Mouse (Mus musculus) bone marrow macrophage, adult 2 months (primary cell): Measurements from ENCODE around the gene Gm20518.

ENCODE experiments used
- CTCF ChIP-seq: IDR thresholded peaks from 2 replicates; pipeline ENCODE4 v1.5.1; 2012; ENCODE audit warnings: low read depth, mild to moderate bottlenecking, low read length, moderate library complexity
- POLR2A ChIP-seq: IDR thresholded peaks from 2 replicates; pipeline ENCODE4 v1.6.1; 2012; ENCODE audit warnings: mild to moderate bottlenecking, low read depth, low read length, borderline replicate concordance

DNA sequence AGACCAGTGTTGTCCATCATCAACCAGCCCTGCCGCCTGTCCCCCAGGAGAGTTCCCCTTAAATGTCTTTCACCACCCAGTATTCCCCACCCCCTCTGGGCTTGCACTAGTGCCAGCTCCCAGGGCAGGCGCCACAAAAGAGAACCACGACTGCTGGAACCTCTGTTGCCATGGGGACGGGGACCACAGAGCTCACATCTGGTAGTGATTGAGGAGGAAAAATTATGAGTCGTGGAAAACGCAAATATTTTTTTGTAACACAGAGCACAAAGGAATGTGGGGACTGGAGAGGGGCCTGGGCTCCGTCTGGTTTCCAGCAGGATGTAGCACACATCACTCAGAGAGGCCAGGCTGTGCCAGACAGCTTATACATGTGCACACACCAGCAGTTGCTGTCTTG, 81.8 kb downstream of the Gm20518 start:
- TF ChIP-seq CTCF (no peak), POLR2A (no peak)
